Mouse (Mus musculus) thymus, adult 2 months (tissue): ENCODE data around the gene Etv5.

Source experiments
- CTCF ChIP-seq: fragments of 200-500 bp; IDR thresholded peaks from 2 replicates; pipeline ENCODE4 v1.5.1; 2012; ENCODE audit warnings: mild to moderate bottlenecking, control low read depth, low read length, moderate library complexity, borderline replicate concordance; ENCODE audit not compliant: control insufficient read depth, poor library complexity, insufficient read depth; ENCODE audit errors: extremely low read depth
- POLR2A ChIP-seq: fragments of 200-500 bp; IDR thresholded peaks from 2 replicates; pipeline ENCODE4 v1.6.1; 2012; ENCODE audit warnings: mild to moderate bottlenecking, low read length, control low read depth, moderate library complexity; ENCODE audit not compliant: control insufficient read depth, poor library complexity, insufficient read depth; ENCODE audit errors: extremely low read depth

DNA sequence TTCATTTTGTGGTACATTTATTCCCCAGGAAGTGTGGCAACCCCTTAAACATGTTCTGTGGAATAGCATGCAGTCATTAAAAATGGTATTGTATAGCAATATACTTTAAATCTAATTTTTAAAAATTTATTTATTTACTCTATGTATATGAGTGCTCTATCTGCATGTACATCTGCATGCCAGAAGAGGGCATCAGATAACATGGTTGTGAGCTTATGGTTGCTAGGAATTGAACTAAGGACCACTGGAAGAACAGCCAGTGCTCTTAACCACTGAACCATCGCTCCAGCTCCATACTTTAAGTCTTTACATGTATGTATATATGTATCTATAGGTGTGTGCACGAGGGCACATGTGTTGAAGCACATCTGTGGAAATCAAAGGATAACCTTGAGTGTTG, 64.6 kb downstream of the Etv5 start:
- TF ChIP-seq CTCF (no peak), POLR2A (no peak)
